Mouse (Mus musculus): ENCODE data around the gene Rasd1. TPM values are rescaled to one million over a fixed set of nuclear protein-coding genes. Genes with fewer than 3 reads are reported as not detected.

Gene Rasd1
- total and polyA plus RNA-seq, 3 experiments, result 0.06 TPM; not detected in 2

DNA sequence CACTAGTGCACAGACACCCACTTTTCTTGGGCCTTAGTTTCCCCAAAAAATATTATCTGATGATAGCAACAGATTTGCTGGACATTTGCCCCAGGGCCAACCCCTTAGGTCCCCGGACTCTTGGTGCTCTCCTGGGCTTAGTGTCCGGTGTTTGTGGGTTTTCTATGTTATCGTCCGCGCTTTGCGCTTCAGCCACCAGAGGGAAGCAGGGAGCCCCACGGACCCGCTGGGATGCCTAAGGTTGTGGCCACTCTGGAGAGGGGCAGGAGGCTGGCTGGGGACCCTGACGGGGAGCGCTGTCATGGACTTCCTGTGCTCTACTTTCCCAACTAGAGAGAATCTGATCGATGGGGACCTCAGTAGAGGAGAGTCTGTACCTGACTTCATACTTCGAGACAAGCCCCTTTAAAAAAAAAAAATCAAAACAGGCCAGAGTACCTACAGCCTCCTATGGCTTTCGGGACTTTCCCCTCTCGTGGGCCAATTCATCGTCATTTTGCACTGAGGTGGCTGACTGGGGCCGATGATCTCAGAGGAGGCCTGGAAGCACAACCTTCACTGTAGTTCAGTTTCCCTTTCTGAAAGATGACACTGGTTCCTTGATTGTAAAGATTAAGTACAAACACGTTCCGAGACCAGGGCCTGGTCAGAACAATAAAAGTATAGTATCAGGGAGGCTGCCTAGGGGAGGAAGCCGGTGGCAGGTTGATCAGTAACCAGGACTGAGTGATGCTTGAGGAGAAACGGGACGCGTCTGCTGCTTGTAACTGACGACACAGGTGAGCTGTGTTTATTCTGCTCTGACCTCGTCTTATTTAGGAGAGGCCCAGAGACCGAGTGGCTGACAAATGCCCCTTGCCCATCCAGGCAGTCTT lies 720 bp upstream of the Rasd1 start:
- Histone ChIP-seq H3K4me1 (ENCODE audit: control insufficient read depth in 1 of 2, insufficient read depth in 2 of 2, low read length in 2 of 2) (peaks cover 18 to 23% of the 10 kb centered on the region in 2 experiments), H3K27me3 (ENCODE audit: control insufficient read depth in 1 of 2, insufficient read depth in 2 of 2, low read length in 2 of 2) (no peaks in the 10 kb centered on the region), H3K27ac (ENCODE audit: control insufficient read depth, low read depth, low read length) (0 out of 2 replicates have a peak overlapping the region, but pooled peaks have one; percentile 3), H3K9me3 (replicated peaks; ENCODE audit: insufficient read depth, low read length) (no peaks in the 10 kb centered on the region), H3K9ac (ENCODE audit: control insufficient read depth, low read depth, low read length, poor library complexity, severe bottlenecking) (peak overlapping the region; percentile 69), H3K36me3 (ENCODE audit: control insufficient read depth in 1 of 2, insufficient read depth in 2 of 2, low read length in 2 of 2) (peaks cover 2 to 5% of the 10 kb centered on the region in 2 experiments; a peak in 3 of 4 replicates), H3K4me3 (ENCODE audit: control insufficient read depth in 1 of 2, insufficient read depth in 1 of 2, low read depth in 2 of 2, low read length in 2 of 2) (peak overlapping the region; percentile 64 to 96), H3K79me2 (ENCODE audit: control insufficient read depth, insufficient read depth, low read length, poor library complexity) (no peaks in the 10 kb centered on the region)
- peak; percentile 77 for DNase-seq (ENCODE audit: low read depth, low spot score)
- no peak for TF ChIP-seq NRF1 (IDR thresholded peaks at IDR 0.05; ENCODE audit: insufficient read depth, low read depth, low read length, poor library complexity, severe bottlenecking)
- no peak for TF ChIP-seq ETS1 (IDR thresholded peaks at IDR 0.05; ENCODE audit: low read depth, low read length)
- 0 out of 2 replicates have a peak, but pooled peaks have one; percentile 1 for TF ChIP-seq MYC (IDR thresholded peaks at IDR 0.05; ENCODE audit: low read depth, low read length)
- no peak for TF ChIP-seq HCFC1 (IDR thresholded peaks at IDR 0.05; ENCODE audit: low read depth, low read length)
- TF ChIP-seq ZNF384 (IDR thresholded peaks at IDR 0.05; ENCODE audit: low read depth, low read length), result peak; percentile 61; the same call in 1 of the 2 replicates
- TF ChIP-seq MAFK (IDR thresholded peaks at IDR 0.05; ENCODE audit: borderline replicate concordance, low read depth, low read length), result no peak
- TF ChIP-seq RAD21 (IDR thresholded peaks at IDR 0.05; ENCODE audit: low read depth, low read length), result peak; percentile 50
- 0 out of 2 replicates have a peak, but pooled peaks have one; percentile 2 for TF ChIP-seq MAZ (IDR thresholded peaks at IDR 0.05; ENCODE audit: low read depth, low read length)
- no peak for TF ChIP-seq TBP (IDR thresholded peaks at IDR 0.05; ENCODE audit: low read depth, low read length)
- TF ChIP-seq ZKSCAN1 (IDR thresholded peaks at IDR 0.05; ENCODE audit: low read depth, low read length), result no peak
- TF ChIP-seq EP300 (IDR thresholded peaks at IDR 0.05; ENCODE audit: low read depth in 1 of 2, low read length in 2 of 2), result no peak; a peak in 1 of 4 replicates
- TF ChIP-seq ZC3H11A (IDR thresholded peaks at IDR 0.05; ENCODE audit: low read depth, low read length), result peak; percentile 50
- no peak for TF ChIP-seq TAL1 (IDR thresholded peaks at IDR 0.05; ENCODE audit: low read length)
- no peak for TF ChIP-seq MAX (IDR thresholded peaks at IDR 0.05; ENCODE audit: low read length)
- no peak for TF ChIP-seq POLR2AphosphoS2 (IDR thresholded peaks at IDR 0.05; ENCODE audit: low read length)
- no peak for TF ChIP-seq BHLHE40 (IDR thresholded peaks at IDR 0.05; ENCODE audit: borderline replicate concordance, low read depth, low read length)
- TF ChIP-seq SIN3A (IDR thresholded peaks at IDR 0.05; ENCODE audit: low read length), result 0 out of 2 replicates have a peak, but pooled peaks have one; percentile 13
- TF ChIP-seq E2F4 (IDR thresholded peaks at IDR 0.05; ENCODE audit: borderline replicate concordance, low read depth, low read length), result no peak
- no peak for TF ChIP-seq KAT2A (conservative IDR thresholded peaks at IDR 0.05; ENCODE audit: low read depth, low read length)
- no peak; the same call in none of the 2 replicates for TF ChIP-seq MXI1 (IDR thresholded peaks at IDR 0.05; ENCODE audit: low read depth, low read length)
- TF ChIP-seq GATA1 (IDR thresholded peaks at IDR 0.05; ENCODE audit: low read depth, low read length), result no peak
- peak; percentile 86 for TF ChIP-seq SMC3 (IDR thresholded peaks at IDR 0.05; ENCODE audit: low read depth, low read length)
- TF ChIP-seq CTCF (IDR thresholded peaks at IDR 0.05 in 2 of 3, conservative IDR thresholded peaks at IDR 0.05 in 1 of 3; ENCODE audit: control insufficient read depth in 1 of 3, insufficient read depth in 1 of 3, low read depth in 2 of 3, low read length in 3 of 3, poor library complexity in 1 of 3, severe bottlenecking in 1 of 3), result peak; percentile 82 to 94 (median 87)
- TF ChIP-seq MYB (IDR thresholded peaks at IDR 0.05; ENCODE audit: low read depth, low read length), result no peak
- no peak for TF ChIP-seq USF2 (IDR thresholded peaks at IDR 0.05; ENCODE audit: borderline replicate concordance in 1 of 2, insufficient read depth in 1 of 2, low read depth in 1 of 2, low read length in 2 of 2)
- TF ChIP-seq RCOR1 (IDR thresholded peaks at IDR 0.05; ENCODE audit: low read depth, low read length), result no peak
- TF ChIP-seq CHD2 (IDR thresholded peaks at IDR 0.05; ENCODE audit: low read length), result no peak
- no peak for TF ChIP-seq TCF12 (IDR thresholded peaks at IDR 0.05; ENCODE audit: low read depth, low read length)
- TF ChIP-seq CHD1 (IDR thresholded peaks at IDR 0.05; ENCODE audit: low read depth, low read length), result no peak
- no peak for TF ChIP-seq POLR2A (IDR thresholded peaks at IDR 0.05; ENCODE audit: control insufficient read depth in 1 of 2, insufficient read depth in 1 of 2, low read depth in 1 of 2, low read length in 2 of 2, poor library complexity in 1 of 2)
- no peak for TF ChIP-seq UBTF (IDR thresholded peaks at IDR 0.05; ENCODE audit: borderline replicate concordance, insufficient read depth, low read depth, low read length)
- TF ChIP-seq POLR2AphosphoS5 (IDR thresholded peaks at IDR 0.05; ENCODE audit: borderline replicate concordance, low read depth, low read length), result no peak
- TF ChIP-seq ZMIZ1 (IDR thresholded peaks at IDR 0.05; ENCODE audit: low read depth, low read length), result no peak
- no peak for TF ChIP-seq MEF2A (IDR thresholded peaks at IDR 0.05; ENCODE audit: extremely low read depth, insufficient replicate concordance, low read depth, low read length, poor library complexity, severe bottlenecking)
- no peak; the same call in 1 of the 2 replicates for TF ChIP-seq NELFE (IDR thresholded peaks at IDR 0.05; ENCODE audit: low read depth, low read length)
